Mouse (Mus musculus): ENCODE results near the gene Lefty1.
"Not testable (repeated sequence)": the region's sequence is repeated elsewhere in the genome, so short reads cannot be mapped to it uniquely, and the experiment has no call there.

The Lefty1 gene

DNA sequence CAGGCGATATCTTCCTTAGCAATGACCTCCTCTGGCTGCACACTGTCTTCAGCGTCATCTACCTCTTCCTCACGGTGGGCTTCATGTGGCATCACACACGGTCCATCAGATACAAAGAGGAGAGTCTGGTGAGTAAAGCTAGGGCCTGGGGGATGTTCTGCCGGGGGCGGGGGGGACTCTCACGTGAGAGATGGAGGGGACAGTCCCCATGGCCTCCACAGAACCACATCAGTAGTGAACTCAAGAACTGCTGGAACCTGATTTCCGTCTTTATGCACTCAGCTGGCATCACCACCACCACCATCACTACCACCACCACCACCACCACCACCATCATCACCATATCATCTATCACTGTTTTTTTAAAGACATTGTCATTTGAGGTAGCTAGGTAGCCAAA, 21.6 kb downstream of the Lefty1 start:
- DNase-seq (ENCODE audit: low spot score in 2 of 2) = no peak

DNA sequence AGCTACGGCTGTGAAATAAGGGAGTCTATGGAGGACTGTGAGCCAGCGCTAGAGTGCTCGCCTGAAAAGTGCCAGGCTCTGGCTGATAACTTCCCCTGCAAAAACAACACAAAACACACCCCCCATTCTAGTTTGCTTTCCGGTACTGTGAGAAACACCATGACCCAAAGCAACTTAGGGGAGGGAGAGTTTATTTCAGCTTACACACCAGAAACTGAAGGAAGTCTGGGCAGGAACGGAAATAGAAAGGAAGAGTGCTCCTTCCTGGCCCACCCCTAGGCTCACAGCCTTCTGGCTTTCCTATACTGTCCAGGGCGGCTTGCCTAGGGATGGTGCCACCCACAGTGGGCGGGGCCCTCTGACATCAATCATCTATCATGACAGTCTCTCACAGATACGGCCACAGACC, 22.2 kb downstream of the Lefty1 start:
- no peak for DNase-seq (ENCODE audit: low spot score in 2 of 2)

DNA sequence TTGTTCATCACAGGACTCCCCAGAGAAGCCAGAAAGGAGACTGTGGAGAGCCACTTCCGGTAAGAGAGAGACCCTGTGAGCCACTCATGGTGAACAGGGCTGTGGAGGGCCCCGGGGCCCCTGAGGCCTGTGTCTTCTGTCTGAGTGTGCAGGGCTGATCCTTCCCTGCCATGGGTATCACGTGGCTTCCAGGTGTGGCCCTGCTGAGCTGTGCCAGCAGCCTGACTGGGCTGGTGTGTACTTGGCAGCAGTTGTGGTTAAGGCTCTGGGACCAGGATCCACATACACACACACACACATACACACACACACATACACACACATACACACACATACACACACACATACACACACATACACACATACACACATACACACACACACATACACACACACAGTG, 23.2 kb downstream of the Lefty1 start:
- DNase-seq (ENCODE audit: low spot score in 2 of 2) = no peak

DNA sequence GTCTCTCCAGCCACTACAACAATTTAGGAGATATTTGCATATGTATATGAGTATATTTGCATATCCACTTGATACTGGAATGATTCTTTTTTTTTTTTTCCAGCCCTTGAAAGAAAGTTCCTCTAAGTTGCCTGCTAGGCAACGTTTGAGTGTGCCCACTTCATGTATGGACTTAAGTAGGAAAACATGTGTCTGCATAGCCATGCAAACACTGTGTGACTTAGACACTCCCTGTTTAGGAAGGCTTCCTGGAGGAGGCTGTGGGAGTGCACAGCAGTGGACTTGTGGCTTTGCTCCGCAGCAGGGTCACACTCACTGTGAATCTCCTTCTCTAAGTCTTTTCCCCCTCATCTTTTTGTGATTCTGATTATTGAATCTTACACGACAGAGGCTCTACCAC, 24.0 kb downstream of the Lefty1 start:
- no peak for DNase-seq (ENCODE audit: low spot score in 2 of 2)

DNA sequence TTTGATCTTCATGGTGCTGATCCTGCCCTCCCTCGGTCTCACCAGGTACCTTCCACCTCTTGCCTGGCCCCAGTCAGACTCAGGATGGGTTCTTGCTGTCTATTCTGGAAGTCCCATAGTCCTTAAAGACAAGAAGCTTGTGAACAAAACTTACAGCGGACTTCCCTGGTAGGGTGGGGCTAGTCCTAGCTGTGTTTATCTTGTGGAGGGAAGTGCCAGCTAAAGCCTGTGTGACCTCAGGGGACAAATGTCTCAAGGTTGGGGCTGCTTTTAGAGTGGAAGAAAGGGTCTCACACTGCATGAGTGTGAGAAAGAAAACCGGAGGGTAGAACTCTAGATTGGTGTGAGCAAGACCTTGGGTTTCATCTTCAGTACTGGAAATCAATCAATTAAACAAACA, 31.0 kb downstream of the Lefty1 start:
- no peak for DNase-seq (ENCODE audit: low spot score in 2 of 2)

DNA sequence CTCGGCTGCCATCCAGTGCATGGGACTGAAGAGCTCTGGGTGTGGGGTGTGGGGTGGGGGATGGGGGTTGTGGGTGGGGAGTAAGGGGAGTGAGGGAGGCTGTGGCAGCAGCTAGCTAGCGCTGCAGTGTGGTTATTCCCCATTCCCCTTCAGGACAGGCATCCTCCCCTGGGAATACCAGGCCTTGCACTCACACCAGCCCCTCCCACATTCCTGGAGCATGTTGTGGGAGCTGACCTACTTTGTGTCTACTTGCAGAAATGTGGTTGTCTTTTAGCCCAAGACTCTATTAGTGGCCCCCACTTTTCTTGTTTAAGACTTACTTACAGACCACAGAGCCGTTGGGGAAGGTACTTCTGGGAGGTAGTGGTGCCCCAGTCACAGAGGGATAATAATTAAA, 31.7 kb downstream of the Lefty1 start:
- no peak for DNase-seq (ENCODE audit: low spot score in 2 of 2)

DNA sequence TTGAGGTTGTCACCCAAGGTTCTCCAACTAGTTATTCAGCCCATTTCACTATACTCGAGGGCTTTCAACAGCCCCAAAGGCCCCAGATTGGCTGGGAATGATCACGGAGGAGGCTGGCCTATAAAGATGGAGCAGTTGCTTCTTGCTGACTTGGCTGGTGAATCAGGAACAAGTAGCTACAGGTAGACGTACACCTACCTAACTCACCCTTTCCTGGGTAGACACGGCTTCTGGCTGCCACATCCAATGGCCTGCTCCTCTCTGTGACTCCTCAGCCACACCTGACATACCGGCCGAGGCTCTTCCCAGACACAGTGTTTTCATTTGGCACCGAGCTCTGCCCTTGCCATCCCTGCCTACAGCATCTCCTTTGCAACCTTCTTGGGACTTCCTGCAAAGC, 32.4 kb downstream of the Lefty1 start:
- no peak for DNase-seq (ENCODE audit: low spot score in 2 of 2)

DNA sequence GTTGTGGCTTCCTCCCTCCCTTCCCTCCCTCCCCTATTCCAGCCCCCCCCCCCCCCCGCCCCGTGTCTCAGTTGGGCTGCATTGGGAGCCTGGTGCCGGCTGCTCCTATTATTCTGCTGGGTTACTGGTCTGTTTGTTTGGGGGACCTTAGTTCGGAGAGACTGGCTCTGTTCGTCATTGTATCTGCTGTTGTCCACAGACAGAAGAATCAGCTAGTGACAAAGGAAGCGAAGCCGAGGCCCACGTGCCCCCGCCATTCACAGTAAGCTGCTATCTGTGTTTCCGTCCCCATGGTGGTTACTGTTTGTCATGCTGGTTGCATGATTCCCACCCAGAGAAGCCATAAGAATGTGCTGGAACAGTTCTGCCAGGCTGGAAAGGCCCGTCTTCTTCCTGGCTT, 38.1 kb downstream of the Lefty1 start:
- no peak for DNase-seq (ENCODE audit: low spot score in 2 of 2)

DNA sequence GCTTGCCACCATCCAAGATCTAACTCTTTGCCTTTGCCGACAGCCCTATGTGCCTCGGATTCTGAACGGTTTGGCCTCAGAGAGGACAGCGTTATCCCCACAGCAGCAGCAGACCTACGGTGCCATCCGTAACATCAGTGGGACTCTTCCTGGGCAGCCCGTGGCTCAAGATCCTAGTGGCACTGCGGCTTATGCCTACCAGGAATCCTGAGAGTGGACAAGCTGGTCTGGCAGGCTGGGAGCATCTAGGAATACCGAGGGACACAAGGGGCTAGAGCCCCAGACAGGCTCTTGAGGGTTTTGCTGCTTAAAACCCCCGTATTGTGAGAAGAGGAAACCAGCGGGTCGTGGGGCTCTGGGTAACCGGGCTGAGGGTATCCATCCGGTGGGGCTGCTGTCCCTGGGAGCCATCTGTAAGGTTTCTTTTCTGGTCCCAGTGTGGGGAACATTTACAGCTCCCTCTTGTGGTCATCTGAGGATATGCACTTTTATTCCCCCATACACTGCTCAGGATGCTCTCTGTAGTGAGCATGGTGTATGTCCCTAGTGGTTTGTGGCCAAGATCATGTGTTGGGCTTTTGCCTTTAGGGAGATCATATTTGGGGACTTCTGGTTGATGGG, 39.4 kb downstream of the Lefty1 start:
- DNase-seq (ENCODE audit: low spot score in 2 of 2) = no peak

DNA sequence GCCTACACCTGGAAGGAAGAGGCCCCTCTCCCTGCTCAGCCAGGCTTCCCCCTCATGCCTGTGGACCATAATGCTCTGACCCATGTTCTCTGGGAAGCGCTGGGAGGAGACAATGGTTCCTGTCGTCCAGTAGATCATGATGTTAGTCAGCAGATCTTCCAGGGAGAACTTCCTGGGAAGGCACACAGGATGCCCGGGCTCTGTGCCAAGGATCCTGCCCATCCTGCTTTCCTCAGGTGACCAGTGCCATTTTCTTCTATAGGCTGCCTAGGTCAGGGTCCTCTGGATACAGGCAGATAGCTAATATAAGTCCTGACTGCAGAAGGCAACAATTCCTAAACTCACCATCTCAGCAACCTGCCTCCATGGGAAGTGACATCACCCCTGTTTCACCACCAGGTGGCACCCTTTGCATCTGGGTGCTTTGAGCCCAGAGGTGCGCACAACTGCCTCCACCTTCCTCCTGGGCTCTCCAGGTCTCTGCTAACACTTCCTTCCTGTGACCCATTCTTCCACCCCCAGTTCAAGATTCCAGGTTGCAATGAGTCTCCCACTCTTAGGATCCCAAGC, 41.4 kb downstream of the Lefty1 start:
- DNase-seq (ENCODE audit: low spot score in 2 of 2) = no peak

DNA sequence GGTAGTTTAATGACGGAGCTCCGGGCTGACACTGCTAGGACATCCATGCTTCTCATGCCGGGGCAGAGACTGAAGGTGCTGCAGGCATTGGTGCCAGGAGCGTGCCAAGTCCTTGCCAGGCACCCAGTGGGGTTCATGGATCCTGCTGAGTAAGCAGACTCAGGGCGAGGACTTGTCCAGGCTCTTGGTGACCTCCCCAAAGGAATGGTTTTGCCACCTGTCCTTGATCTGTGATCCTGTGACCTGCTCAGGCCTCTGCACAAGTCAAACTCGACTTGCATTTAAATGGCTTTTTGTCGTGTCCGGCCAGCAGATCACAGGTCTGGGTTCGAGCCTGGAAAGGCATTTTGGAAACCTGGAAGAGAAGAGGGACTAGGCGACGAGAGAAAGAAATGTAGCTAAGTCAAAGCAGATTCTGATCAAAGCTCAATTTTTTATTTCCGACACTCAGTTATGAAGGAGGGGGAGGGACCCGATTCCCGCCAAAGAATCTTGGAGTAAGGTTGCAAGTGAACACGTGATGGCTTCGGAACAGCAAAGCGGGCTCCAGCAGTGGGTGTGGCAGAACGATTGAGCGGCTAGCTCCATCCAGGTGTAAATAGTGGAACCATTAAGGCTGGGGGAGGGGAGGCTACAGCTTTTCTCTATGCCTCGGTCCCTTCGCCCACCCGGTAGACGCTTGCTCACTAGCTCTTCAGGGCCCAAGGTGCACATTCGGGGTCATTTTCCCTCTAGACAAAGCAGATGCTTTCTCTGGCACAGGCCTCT, 44.8 kb downstream of the Lefty1 start:
- DNase-seq (ENCODE audit: low spot score in 2 of 2) = no peak

DNA sequence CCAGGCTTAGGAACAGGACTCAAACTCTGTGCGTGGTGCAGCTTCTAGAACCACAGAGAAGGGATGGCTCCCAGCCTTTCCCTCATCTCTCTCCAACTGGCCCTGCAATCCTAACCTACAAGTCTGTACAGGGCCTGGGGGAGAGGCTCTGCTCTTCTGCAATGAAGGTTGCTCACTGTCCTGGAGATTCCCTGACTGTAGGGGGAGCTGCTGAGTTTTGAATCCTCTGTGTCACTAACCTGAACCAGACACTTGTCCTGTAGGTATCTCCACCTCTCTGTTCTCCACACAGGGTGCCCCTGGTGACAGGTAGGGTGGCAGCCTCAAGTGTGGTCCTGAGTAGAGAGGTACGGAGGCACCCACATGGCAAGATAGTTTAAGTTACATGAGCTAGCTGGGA, 45.6 kb downstream of the Lefty1 start:
- no peak for DNase-seq (ENCODE audit: low spot score in 2 of 2)

DNA sequence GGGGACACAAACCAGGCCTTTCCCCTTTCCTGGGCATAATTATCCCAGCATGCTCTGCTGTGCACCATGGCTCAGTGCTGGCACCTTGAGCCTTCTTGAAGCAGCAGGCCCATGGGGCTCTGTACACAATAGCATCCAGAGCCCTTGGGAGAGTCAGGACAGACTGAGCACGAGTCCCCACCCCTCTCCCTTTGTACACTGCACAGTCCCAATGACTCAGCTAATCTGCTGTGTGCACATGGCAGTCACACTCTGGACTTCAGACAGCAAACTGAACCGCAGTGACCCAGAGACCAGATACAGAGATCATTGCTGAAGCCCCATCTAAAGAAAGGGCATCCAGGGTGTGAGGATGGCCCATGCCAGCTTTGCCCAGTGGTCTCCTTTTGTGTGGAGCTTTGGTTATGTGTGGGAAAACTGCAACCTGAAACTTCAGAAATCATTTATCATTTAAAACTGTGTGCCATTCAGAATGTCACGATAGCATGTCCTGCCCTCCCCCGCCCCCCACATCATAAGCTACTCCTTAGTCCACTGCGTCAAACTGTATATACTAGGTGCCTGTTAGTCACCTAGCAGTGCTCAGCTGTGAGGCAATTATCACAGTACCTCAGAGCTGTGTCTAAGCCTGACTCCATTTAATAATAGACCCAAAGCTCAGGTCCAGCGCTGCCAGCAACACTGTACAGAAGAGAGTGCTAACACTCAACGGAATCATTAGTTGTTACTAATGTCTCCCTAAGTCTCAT, 46.6 kb downstream of the Lefty1 start:
- not testable (repeated sequence) for DNase-seq (ENCODE audit: low spot score in 2 of 2)

DNA sequence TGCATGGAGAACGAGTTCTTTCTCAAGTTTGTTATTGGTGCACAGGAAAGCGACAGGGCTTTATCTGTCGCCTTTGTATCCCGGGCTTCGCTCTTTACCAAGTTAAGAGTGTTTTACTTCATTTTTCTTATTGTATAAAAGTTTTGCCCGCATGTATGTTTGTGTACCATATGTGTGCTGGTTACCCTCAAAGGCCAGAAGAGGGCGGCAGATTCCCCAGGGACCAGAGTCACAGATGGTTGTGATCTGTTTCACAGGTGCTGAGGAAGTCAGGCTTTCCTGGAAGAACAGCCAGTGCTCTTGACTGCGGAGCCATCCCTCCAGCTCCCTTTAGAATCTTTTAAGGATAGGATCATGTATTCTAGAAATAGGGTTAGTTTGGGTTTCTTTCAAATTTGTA, 51.9 kb downstream of the Lefty1 start:
- no peak for DNase-seq (ENCODE audit: low spot score in 2 of 2)

DNA sequence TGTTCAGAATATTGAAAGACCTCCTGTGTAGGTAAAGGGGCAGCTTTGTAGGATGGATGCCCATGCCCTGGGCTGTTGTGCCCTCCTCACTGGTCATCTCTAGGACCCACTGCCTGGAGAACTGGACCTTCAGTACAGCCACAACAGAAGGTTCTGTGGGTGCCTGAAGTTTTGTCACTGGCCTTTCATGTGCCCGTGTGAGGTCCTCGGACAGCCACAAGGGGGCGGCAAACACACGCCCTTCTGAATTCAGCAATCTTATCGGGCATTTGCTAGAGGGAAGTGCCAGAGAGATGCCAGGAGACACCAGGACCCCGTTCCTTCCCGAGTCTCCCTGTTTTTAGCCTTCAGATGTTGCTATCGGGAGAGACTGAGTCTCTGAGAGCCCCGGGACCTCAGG, 52.9 kb downstream of the Lefty1 start:
- peak; percentile 56 to 69 for DNase-seq (ENCODE audit: low spot score in 2 of 2)
